Mouse (Mus musculus): ENCODE data around the gene Tle6. TPM values are rescaled to one million over a fixed set of nuclear protein-coding genes. Genes with fewer than 3 reads are reported as not detected.

Tle6 gene
- polyA plus RNA-seq, 1 experiment: 9.2 TPM

DNA sequence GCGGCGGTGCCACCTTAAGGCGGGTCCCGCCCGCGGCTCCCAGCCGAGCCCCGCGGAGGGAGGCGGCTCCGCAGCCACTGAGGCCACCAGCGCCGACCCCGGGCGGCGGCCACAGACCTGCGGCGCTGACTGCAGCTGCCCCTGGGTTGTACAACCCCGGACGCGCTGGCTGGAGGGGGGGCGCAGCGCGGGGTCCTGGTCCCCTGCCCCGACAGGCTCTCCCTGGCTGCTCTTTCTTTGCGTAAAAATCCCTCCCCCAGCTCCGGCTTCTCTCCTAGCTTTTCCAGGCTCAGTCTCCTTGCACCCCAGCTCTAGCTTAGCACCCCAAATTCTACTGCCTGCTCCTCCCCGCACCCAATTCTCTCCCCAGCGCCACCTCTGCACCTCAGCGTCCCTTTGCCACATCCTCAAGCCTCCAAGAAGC is 25.7 kb downstream of the Tle6 start:
- no peak for TF ChIP-seq GATA1 (IDR thresholded peaks at IDR 0.05; ENCODE audit: low read length)

DNA sequence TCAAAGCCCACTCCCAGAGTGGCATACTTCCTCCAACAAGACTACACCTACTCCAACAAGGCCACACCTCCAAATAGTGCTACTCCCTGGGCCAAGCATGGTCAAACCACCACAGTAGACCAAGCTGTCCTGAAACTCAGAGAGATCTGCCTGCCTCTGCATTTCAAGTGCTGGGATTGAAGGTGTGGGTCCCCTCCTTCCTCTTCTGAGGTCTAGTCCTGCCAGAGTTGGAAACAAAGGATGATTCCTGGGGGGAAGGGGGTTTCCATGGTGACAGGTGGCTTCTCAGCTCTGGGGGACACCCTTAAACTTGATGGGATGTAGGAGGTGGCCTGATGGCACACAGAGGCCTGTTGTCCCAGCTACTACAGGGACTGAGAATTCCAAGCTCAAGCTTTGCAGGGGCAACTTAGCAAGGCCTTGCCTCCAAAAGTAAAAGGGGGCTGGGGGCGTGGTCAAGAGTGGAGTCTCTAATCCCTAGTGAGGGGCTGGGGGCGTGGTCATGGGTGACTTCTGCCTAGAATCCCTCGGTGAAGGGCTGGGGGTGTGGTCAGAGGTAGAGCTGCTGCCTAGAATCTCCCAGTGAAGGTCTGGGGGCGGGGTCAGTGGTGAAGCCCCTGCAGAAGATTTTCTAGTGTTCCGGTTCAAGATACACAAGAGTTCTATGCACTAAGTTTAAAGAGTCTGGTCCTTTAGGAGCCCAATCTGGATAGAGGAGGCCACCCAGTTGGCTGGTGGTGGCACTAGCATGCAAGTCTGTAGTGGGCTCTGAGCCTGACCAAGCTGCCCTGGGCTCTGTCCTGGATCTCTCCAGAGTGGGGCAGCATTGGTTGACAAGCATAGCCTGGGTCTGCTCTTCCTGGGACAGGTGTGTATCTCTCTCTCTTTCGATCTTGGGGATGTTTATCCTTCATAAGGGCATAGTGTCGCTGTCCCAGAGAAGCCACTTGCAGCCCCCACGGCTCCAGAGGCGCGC is 26.5 kb downstream of the Tle6 start, which contains the start of gene Tle2:
Gene Tle2 (plus strand): TSS at position 481 of the 976 bp plus-strand sequence.
- TF ChIP-seq GATA1 (IDR thresholded peaks at IDR 0.05; ENCODE audit: low read length): no peak

DNA sequence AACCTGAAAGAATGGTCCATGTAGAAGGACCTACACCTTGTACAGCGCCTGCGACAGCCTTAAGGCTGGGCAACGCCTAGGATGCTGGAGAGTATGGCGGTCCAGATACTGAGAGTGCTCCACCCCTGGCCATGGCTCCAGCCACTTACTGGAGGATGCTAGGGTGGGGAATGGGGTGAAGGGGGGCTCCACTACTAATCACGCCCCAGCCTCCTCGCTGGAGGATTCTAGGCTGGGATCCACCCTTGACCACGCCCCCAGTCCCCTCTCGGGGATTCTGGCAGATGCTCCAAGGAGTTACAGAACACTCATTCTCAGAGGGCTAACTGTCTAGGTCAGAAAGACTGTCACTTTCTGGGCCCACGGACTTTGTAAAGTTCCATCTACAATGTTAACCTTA is 27.9 kb downstream of the Tle6 start:
- no peak for TF ChIP-seq GATA1 (IDR thresholded peaks at IDR 0.05; ENCODE audit: low read length)

DNA sequence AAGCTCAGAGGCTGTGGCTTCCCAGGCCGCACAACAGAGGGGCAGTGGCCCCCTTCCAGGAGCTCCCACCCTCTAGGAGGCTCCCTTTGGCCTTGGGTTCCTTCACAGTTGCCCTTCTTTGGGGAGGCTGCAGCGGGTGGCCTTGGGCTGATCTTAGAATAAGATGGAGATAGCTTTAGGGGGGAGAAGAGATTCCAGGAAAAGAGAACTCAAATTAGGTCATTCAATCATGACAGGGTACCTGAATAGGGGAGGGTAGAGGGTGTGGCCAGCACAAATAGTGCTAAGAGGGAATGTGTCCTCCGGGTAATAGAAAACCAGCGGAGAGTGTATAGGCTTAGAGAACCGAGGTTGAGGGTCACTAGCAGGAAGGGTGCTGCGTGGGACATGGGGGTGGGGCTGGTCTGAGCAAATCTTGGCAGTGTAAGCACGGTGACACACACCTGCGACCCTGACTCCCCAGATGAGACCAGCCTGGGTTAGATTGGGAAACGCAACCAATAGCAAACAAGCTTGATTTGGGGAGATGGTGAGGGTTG is 28.7 kb downstream of the Tle6 start:
- no peak for TF ChIP-seq GATA1 (IDR thresholded peaks at IDR 0.05; ENCODE audit: low read length)

DNA sequence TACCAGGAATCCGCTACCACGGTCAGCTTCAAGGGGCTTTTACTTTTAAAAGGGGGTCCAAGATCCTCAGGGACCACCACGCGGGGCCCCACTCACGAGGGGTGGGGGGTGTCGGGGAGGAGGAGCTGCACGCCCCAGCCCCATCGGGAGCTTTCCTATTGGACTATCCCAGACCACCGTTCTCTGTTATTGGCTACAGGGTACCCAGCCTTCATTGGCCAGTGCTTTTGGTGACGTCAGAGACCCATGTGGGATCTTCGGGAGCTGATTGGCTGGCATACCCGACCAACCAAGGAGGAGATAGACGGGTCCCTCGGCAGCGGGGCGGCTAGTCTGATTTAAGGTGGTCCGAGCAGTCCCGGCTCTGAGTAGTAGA is 29.4 kb downstream of the Tle6 start:
- no peak for TF ChIP-seq GATA1 (IDR thresholded peaks at IDR 0.05; ENCODE audit: low read length)

DNA sequence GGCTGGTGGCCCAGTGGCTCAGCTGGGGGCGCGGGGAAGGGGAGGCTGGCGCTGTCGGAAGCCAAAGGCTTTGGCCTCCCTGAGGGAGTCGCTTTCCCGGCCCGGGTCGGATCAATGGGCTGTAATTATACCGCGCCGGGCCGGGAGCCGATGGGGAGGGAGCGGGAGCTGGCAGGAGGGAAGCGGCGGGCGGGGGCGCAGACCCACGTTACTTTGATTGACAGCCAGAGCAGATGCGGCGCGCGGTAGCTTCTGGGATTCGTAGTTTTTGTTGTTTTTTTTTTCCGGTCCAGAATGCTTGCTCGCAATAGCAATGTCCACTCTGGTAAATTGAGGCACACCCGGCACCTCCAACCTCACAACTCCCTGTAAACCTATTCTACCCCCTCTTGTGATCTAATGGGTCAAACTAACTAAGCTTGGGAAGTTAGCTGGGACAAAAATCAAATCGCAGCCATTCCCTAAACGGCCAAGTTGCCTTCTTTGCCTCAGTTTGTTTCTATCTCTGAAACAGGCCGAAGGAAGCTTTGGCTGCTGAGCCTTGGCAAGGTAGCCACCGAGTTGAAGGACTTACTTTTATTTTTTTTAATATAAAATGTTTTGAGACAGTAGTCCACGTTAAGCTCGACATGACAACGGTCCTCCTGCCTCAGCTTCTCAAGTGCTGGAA is 29.9 kb downstream of the Tle6 start:
- no peak for TF ChIP-seq GATA1 (IDR thresholded peaks at IDR 0.05; ENCODE audit: low read length)

DNA sequence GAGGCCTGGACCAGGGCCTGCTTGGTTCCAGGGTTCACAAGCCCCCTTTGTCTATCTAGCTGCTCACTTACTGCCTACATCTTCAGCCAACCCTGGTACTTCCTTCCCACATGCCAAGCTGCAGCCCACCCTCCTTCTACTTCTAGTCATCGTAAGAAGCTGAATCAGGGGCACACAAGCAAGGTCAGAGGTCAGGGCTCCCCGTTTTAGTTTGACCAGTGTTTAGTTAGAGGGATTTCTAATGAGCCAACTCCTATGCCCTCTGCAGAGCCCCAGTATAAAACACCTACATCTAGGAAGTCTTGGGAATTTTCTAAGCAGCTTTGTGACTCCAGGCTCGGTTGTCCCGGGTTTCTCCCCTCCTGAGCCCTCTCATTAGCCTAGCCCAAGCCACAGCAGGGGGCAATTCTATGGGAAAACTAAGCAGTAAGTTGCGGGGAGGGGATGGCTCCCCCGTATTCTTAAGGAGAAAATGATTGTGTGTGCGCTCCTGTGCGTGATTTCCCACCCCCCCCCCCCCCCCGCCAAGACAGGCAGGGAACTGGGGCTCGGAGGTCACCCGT is 30.6 kb downstream of the Tle6 start:
- no peak for TF ChIP-seq GATA1 (IDR thresholded peaks at IDR 0.05; ENCODE audit: low read length)

DNA sequence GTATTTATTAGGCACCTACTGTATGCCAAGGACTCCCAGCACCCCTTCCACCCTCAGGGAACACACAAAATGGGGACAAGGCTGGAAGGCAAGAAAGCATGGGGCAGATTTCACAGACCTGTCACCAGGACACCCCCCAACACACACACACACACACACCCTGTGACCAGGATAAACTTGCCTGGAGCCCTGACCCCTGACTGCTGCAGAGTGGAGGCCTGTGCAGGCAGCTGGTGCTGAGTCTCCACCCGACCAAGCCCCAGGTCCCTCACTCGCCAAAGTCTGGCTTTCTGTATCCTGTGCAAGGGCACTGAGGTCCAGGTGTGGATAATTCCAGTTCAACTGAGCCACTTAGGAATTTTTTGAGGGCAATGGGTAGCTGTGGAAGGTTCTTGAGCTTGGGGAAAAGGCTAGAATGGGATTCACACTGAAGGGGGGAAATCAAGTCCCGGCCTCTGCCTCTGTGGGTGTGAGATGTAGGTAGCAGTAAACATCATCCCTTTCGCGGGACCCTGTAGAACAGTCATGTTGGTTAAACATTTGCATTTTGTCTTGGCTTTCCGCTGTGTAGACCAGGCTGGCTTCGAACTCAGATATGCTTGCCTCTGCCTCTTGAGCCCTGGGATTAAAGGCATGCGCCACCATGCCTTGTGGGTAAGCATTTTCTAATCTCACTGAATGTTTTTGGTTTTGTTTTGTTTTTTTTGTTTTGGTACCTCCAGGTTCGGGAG is 31.2 kb downstream of the Tle6 start:
- no peak for TF ChIP-seq GATA1 (IDR thresholded peaks at IDR 0.05; ENCODE audit: low read length)

DNA sequence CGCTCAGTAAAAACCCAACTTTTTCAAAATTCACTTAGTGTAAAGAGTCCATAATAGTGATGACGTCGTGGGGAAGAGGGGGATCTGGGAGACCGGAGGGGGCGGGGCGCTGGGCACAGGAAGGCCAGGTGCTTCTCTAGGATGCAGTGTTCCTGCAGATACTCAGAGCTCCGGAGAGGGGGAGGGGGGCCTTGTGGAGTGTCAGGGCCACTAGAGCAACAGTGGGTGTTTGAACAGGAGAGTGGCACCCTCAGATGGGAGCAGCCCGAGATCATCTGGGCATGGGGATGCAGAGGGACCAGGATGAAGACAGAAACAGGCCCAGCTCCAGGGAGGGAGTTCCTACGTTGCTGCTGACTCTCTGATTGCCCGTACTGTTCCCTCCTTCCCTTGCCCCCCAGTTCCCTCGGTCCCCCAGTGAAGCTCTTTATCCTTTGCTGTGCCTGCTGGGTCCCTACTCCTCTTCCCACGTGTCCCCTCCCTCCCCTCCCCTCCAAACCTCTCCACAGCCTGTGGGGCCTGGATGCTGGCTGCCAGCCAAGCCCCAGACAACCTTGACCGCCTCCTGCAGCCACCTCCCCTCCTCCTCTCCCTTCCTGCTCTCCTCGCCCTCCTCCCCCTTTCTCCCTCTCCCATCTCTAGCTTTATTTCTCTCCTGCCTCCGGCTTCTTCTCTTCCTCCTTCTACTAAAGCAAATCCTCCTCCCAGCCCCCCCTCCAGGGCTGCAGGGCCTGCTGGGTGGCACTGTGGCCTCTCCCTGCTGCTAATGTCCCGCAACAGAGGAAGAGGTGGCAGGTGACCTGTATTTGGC is 32.3 kb downstream of the Tle6 start:
- TF ChIP-seq GATA1 (IDR thresholded peaks at IDR 0.05; ENCODE audit: low read length): no peak

DNA sequence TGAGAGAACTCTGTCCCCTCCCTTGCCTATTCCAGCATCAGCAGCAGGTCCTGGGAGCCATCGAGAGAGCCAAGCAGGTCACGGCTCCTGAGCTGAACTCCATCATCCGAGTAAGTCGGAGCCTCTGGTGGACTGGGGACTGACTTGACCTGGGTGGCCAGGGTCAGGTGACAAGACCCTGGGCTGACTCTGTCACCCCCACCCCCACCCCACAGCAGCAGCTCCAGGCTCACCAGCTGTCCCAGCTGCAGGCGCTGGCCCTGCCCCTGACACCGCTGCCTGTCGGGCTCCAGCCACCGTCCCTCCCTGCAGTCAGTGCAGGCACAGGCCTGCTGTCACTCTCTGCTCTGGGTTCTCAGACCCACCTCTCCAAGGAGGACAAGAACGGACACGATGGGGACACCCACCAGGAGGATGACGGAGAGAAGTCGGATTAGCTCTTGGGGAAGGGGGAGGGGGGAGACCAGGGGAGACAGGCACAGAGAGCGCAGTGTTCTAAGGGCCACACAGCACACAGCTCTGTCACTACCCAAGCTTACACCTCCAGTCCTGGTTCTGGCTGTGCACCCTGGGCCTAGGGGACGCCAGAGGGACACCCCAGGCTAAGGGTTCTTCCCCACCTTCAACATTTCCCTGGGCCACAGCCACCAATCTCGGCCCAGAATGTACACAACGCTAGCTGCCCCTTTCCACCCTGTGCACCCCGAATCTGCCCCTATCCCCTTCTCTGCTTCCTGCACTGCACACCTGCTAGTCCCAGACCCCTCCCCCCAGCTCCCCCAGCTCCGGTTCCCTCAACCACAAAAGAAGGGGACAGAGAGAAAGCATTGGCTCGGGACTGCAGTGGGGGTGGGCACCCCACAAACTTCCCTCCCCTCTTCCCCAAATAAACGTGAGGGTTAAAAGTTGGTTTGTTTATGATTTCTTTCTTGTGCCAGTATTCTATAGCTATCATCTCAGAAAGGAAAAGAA is 35.3 kb downstream of the Tle6 start:
- no peak for TF ChIP-seq GATA1 (IDR thresholded peaks at IDR 0.05; ENCODE audit: low read length)

DNA sequence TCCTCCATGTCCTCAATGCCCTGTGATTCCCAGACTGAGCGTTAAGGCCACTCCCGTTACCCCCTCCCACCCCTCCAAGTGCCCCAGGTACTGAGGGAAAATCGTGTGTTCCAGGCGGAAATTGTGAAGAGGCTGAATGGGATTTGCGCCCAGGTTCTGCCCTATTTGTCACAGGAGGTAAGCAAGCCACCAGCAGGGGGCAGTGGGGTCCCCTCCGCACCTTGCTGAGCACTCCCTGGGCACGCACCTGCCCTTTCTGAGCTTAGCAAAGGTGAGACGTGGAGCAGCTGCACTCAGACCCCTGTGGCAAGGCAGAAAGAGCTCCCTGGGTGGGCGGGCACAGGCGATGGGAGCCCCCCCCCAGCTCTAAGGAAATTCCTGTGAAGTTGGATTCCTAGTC is 36.1 kb downstream of the Tle6 start:
- TF ChIP-seq GATA1 (IDR thresholded peaks at IDR 0.05; ENCODE audit: low read length): no peak

DNA sequence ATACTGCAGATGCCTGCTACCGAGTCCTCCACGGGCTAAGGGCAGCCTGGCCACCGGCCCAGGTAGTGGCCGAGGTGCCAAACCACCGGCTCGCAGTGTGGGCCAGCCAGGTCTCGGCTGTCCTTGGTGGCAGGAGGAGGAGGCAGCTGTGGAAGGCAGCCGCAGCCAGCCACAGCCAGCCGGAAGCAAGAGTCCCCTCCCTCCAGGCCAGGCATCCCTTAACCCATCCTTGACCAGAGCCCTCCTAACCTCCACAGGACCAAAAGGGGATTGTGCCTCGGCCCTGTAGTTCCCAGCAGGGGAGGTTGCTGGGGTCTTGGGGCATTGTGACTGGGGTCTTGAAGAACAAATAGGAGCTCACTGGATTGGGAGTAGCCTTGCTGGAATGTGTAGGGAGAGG is 36.7 kb downstream of the Tle6 start:
- TF ChIP-seq GATA1 (IDR thresholded peaks at IDR 0.05; ENCODE audit: low read length): no peak

DNA sequence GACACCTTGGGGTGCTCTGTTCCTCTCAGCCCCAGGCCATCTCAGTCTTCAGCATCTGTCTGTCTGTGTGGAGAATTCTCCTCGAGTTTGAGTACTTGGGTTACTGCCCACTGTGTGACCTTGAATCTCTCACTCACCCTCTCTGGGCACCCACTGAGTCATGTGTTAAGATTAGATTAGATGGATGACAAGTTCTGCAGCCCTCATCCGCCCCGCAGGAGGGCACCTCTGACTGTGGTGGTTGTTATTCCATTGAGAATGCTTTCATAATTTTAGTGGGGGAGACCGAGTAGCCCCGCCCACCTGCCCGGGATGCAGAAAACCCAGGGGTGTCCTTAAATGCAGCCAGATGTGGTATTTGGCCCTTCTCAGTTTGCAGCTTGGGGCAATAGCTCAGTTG is 37.4 kb downstream of the Tle6 start:
- no peak for TF ChIP-seq GATA1 (IDR thresholded peaks at IDR 0.05; ENCODE audit: low read length)

Data from G1E-ER4 (cell line).